Mouse (Mus musculus) limb, embryonic 14.5 days (tissue): ENCODE measurements around the gene Hcrtr1. TPM values are rescaled to one million over a fixed set of nuclear protein-coding genes. Genes with fewer than 3 reads are reported as not detected.
A peak's percentile ranks its signal among the peaks of the same experiment; 100 is the strongest.

Experiments used
- ATAC-seq: fragments of 200-750 bp; cut with Nextera tagmentation; 2 replicates; pipeline ENCODE4 v1.8.0; 2017; ENCODE audit warnings: low read depth, moderate number of reproducible peaks, moderate TSS enrichment; ENCODE audit not compliant: low FRiP score
- DNase-seq: peaks from one replicate; pipeline ENCODE4 v3.0.0-alpha.2; 2015; ENCODE audit warnings: low spot score
- H3K27ac ChIP-seq: fragments of 300-500 bp; sonication (generic); replicated peaks from 2 replicates; pipeline ENCODE4 v1.5.1; 2014; ENCODE audit warnings: low read depth, mild to moderate bottlenecking, low read length, moderate library complexity, mixed read lengths
- H3K27me3 ChIP-seq: fragments of 300-500 bp; sonication (generic); 2 replicates; pipeline ENCODE4 v1.6.1; 2014; ENCODE audit warnings: low read length, mixed read lengths; ENCODE audit not compliant: control insufficient read depth, insufficient read depth
- H3K36me3 ChIP-seq: fragments of 300-500 bp; sonication (generic); 2 replicates; pipeline ENCODE4 v1.6.1; 2014; ENCODE audit warnings: mild to moderate bottlenecking, low read length, moderate library complexity, mixed read lengths; ENCODE audit not compliant: control insufficient read depth, insufficient read depth
- H3K4me1 ChIP-seq: fragments of 300-500 bp; sonication (generic); 2 replicates; pipeline ENCODE4 v1.6.1; 2014; ENCODE audit warnings: antibody characterized with exemption, low read length, mixed read lengths; ENCODE audit not compliant: control insufficient read depth, insufficient read depth
- H3K4me2 ChIP-seq: fragments of 300-500 bp; sonication (generic); replicated peaks from 2 replicates; pipeline ENCODE4 v1.6.1; 2014; ENCODE audit warnings: low read depth, mild to moderate bottlenecking, low read length, moderate library complexity; ENCODE audit not compliant: severe bottlenecking
- H3K4me3 ChIP-seq: fragments of 300-500 bp; sonication (generic); replicated peaks from 2 replicates; pipeline ENCODE4 v1.5.1; 2014; ENCODE audit warnings: low read length
- H3K9ac ChIP-seq: fragments of 300-500 bp; sonication (generic); 2 replicates; pipeline ENCODE4 v1.6.1; 2014; ENCODE audit warnings: mild to moderate bottlenecking, low read depth, low read length, moderate library complexity; ENCODE audit not compliant: severe bottlenecking
- H3K9me3 ChIP-seq: fragments of 300-500 bp; sonication (generic); 2 replicates; pipeline ENCODE4 v1.6.1; 2016; ENCODE audit warnings: low read length; ENCODE audit not compliant: control insufficient read depth
- POLR2A ChIP-seq: fragments of 200-500 bp; IDR thresholded peaks from 2 replicates; pipeline ENCODE4 v1.8.0; 2012; ENCODE audit warnings: inconsistent platforms, mild to moderate bottlenecking, moderate library complexity, borderline replicate concordance; ENCODE audit not compliant: insufficient read depth, insufficient read length; ENCODE audit errors: extremely low read depth
- WGBS: fragments of 180-500 bp; shearing (Covaris S2); extraction: QIAGEN DNeasy Blood & Tissue Kit; methylation state at CpG from one replicate; pipeline ENCODE4 v1.1.7; 2014; 5-methylcytosine and 5-hydroxymethylcytosine counted together
- polyA plus RNA-seq, 2 experiments: library from polyadenylated mRNA; depleted of rRNA in 1 of 2; stranded (reverse) in 1 of 2; unstranded in 1 of 2; fragments of >200 nt; fragmentation: Nextera tagmentation in 1 of 2; extraction: Ambion mirVana in 1 of 2; gene quantifications; 2 replicates each; pipeline versions ENCODE4 v1.2.1 to v1.2.3; 2012 to 2014

Hcrtr1 gene
- polyA plus RNA-seq (2012; rRNA removed), result 0.10 and 0.37 TPM in 2 replicates
- 0.08 TPM in 1 of 2 replicates, not detected in the other for polyA plus RNA-seq (2014; fragmentation: Nextera tagmentation; extraction: Ambion mirVana)

GRCm38 (mm10) chr4:130139214-130139492 is at the start of gene Hcrtr1:
Hcrtr1 (minus strand) TSS chr4:130139359.
- no peak for ATAC-seq
- DNase-seq, result no peak

GRCm38 (mm10) chr4:130188806-130189297 is 49.7 kb upstream of the Hcrtr1 start:
- Histone ChIP-seq H3K9ac (no peak overlapping the region), H3K4me3 (peak overlapping the region; percentile 23), H3K27ac (no peak overlapping the region), H3K36me3 (no peaks in the 10 kb centered on the region), H3K27me3 (no peaks in the 10 kb centered on the region), H3K9me3 (no peaks in the 10 kb centered on the region), H3K4me1 (no peaks in the 10 kb centered on the region), H3K4me2 (peak overlapping the region; percentile 40)
- ATAC-seq (peak; percentile 72; the same call in 1 of the 2 replicates), DNase-seq (peak; percentile 73)
- TF ChIP-seq POLR2A, result no peak
- 4% methylated on average over 13 of the region's 13 CpGs for WGBS

More at GRCm38 (mm10) chr4:130139214-130139492, at the start of gene Hcrtr1:
- H3K4me3 ChIP-seq, result peak within 1 kb of the TSS; percentile 37
- H3K36me3 ChIP-seq, result no peaks in the 10 kb centered on the region
- H3K27me3 ChIP-seq, result peaks cover 42% of the 10 kb centered on the region
- WGBS, result under 1% methylated on average over 15 of the region's 15 CpGs
- H3K9me3 ChIP-seq, result no peaks in the 10 kb centered on the region
- H3K4me1 ChIP-seq, result peaks cover 7% of the 10 kb centered on the region
- peak within 1 kb of the TSS; percentile 40; the same call in 1 of the 2 replicates for H3K9ac ChIP-seq
- H3K27ac ChIP-seq, result no peak within 1 kb of the TSS
- no peak for TF ChIP-seq POLR2A
- peak within 1 kb of the TSS; percentile 65 for H3K4me2 ChIP-seq

GRCm38 (mm10) chr4:130186891-130187290 is 47.7 kb upstream of the Hcrtr1 start:
- TF ChIP-seq POLR2A, result no peak
- DNase-seq (no peak), ATAC-seq (no peak)
- no peaks in the 10 kb centered on the region for H3K27me3 ChIP-seq
- no peaks in the 10 kb centered on the region for H3K4me1 ChIP-seq
- no peaks in the 10 kb centered on the region for H3K36me3 ChIP-seq
- H3K9ac ChIP-seq, result no peak overlapping the region
- no peak overlapping the region for H3K4me3 ChIP-seq
- no peak overlapping the region for H3K4me2 ChIP-seq
- 75% methylated on average over 12 of the region's 12 CpGs for WGBS
- H3K9me3 ChIP-seq, result no peaks in the 10 kb centered on the region
- no peak overlapping the region for H3K27ac ChIP-seq

DNA sequence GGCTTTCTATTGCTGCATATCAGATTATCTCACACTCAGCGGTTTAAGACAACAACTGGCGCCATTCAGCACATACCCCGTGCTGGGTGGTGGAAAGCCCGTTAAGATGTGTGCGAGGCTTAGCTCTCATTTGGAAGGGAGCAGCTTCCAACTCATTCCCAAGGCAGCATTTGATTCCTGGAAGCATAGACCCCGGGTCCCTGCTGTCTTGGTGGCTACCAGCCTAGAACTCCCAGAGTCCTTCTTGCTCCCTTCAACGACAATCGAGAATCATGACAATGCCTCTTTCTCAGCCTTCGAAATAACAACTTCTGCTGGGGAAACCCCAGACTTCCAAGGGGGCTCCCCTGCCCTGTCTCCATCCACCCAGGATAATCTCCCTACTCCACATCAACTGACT is 47.3 kb upstream of the Hcrtr1 start:
- DNase-seq (no peak), ATAC-seq (no peak)
- no peaks in the 10 kb centered on the region for H3K27me3 ChIP-seq
- TF ChIP-seq POLR2A, result no peak
- H3K4me2 ChIP-seq, result no peak overlapping the region
- no peak overlapping the region for H3K4me3 ChIP-seq
- H3K4me1 ChIP-seq, result no peaks in the 10 kb centered on the region
- H3K27ac ChIP-seq, result no peak overlapping the region
- H3K9me3 ChIP-seq, result no peaks in the 10 kb centered on the region
- no peak overlapping the region for H3K9ac ChIP-seq
- H3K36me3 ChIP-seq, result no peaks in the 10 kb centered on the region
- 80% methylated on average over 9 of the region's 9 CpGs for WGBS

DNA sequence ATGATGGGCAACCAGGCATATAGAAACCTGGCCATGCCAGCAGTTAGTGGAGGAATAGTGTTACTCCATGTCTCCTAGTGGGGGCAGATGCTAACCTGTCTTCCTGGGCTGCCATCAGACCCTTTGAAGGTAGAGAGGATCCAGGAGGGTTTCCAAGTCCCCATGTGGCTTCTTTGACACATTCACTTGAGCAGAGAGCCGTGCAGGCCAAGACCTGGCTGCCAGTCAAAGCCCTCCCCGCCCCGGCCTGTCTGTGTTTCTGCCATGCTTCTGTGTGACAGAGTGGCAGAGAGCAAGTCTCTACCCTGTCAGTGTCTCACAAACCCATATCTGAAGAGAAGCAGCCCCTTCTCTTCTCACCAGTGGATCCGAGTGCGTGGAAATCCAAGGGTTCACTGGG is 44.7 kb upstream of the Hcrtr1 start:
- H3K4me1 ChIP-seq, result no peaks in the 10 kb centered on the region
- H3K9ac ChIP-seq, result no peak overlapping the region
- ATAC-seq, result no peak
- H3K4me3 ChIP-seq, result no peak overlapping the region
- 80% methylated on average over 5 of the region's 5 CpGs for WGBS
- H3K27me3 ChIP-seq, result no peaks in the 10 kb centered on the region
- no peak for DNase-seq
- no peaks in the 10 kb centered on the region for H3K36me3 ChIP-seq
- no peak for TF ChIP-seq POLR2A
- no peak overlapping the region for H3K4me2 ChIP-seq
- no peak overlapping the region for H3K27ac ChIP-seq
- no peaks in the 10 kb centered on the region for H3K9me3 ChIP-seq
